Mouse (Mus musculus) inflammation-experienced regulatory T-cells, adult 6 months (primary cell): Measurements from ENCODE around the gene Immp2l. TPM values are rescaled to one million over a fixed set of nuclear protein-coding genes. Genes with fewer than 3 reads are reported as not detected.
A peak's percentile ranks its signal among the peaks of the same experiment; 100 is the strongest.

Experiments used
- ATAC-seq: one replicate; pipeline ENCODE4 v1.8.0; 2017
- polyA plus RNA-seq, 3 experiments: library from polyadenylated mRNA; unstranded; fragments of 100-300 nt; shearing (Covaris generic); gene quantifications; one replicate each; pipeline ENCODE4 v1.2.1; 2017

Immp2l gene
- polyA plus RNA-seq, 3 experiments from 2014 or later = 4.5 to 51.5 (median 30.9) TPM

- ATAC-seq = no peak
Measured at GRCm38 (mm10) chr12:41877292-41877959, 853.5 kb downstream of the Immp2l start.

GRCm38 (mm10) chr12:41878493-41878892, 854.6 kb downstream of the Immp2l start:
- ATAC-seq = no peak

GRCm38 (mm10) chr12:41878972-41879371, 855.1 kb downstream of the Immp2l start:
- no peak for ATAC-seq

DNA sequence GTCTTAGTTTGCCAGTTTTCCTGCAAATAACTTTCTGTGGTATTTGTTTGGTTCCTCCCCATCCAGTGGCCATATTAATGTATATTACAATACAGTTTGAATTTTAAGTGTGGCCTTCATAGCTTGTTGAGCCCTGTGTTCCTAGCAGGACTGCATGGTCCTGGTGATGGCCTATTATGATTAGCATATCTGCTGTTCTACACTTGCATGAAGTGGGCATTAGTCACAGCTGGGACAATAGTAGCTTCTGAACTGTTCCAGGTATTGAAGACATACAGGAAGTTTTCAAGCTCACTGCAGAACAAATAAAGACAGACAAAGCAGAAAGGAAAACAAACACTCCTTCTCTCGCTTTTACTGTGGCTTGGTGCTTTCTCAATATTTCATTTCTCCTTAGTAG, 855.5 kb downstream of the Immp2l start:
- no peak for ATAC-seq

- no peak for ATAC-seq
Measured at GRCm38 (mm10) chr12:41880833-41881232, 856.9 kb downstream of the Immp2l start.

- no peak for ATAC-seq
Measured at GRCm38 (mm10) chr12:41908011-41908410, 884.1 kb downstream of the Immp2l start.

GRCm38 (mm10) chr12:41911626-41912025, 887.7 kb downstream of the Immp2l start:
- ATAC-seq = no peak

DNA sequence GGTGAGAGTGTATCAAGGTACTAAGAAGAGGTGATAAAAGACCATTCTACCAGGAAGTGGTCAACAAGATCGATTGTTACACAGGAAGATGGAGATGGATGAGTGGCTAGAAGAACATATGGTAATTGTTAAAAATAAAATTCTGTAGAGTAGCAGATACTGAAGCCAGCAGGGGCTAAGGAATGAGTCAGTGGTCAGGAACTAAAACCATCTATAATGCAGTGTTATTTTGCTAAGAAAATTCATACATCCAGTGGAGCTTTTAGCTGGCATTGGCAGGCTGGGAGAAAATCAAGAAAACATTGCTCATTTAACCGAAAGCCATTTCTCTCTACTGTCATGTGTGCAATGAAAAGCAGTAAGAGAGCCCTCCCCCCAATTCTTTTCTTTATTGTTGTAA, 913.9 kb downstream of the Immp2l start:
- ATAC-seq = peak; percentile 41

- ATAC-seq = no peak
Measured at GRCm38 (mm10) chr12:41941853-41942252, 918.0 kb downstream of the Immp2l start.

GRCm38 (mm10) chr12:41944079-41944672, 920.3 kb downstream of the Immp2l start:
- ATAC-seq = no peak

GRCm38 (mm10) chr12:41946536-41946935, 922.6 kb downstream of the Immp2l start:
- ATAC-seq = no peak

DNA sequence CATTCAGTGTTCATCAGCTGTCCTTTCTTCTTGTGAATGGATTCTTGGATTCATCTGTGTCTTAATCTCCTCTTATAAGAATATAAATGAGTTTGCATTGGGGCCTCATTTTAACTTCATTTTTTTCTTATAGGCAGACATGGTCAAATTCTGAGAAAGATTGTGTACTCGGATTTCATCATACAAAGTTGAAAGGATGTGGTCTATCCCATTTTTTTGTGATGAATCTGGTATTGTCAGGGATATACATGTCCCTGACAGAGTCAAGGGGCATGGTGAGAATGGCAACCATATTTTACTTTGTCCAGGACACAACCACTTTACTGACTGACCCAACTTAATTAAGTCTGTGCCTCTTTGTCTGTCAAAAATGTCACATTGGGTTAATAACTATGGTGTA, 925.5 kb downstream of the Immp2l start:
- no peak for ATAC-seq

- ATAC-seq = peak; percentile 94
Measured at GRCm38 (mm10) chr12:41949841-41950241, 926.0 kb downstream of the Immp2l start.

DNA sequence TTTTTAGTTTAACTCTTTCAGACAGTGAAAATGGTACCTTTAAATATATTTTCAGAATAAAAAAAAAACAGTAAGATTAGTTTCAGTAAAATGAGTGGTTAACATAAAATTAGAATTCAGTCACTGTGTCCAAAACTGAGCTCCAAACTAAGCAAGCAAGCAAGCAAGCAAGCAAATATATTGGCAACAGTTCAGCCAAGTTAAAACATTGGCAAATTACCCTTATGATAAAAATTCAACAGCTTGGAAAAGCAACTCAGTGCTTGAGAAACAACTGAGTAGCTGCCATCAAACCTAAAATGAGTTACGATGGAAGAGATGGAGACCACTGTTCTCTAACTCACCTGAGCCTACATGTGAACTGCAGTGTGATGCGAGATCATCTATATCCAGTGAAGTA, 926.8 kb downstream of the Immp2l start:
- ATAC-seq = no peak

- peak; percentile 97 for ATAC-seq
Measured at GRCm38 (mm10) chr12:41961038-41961437, 937.1 kb downstream of the Immp2l start.

GRCm38 (mm10) chr12:41991408-41991807, 967.5 kb downstream of the Immp2l start:
- ATAC-seq = no peak
